Mouse (Mus musculus): ENCODE results near the gene Leo1.

GRCm38 (mm10) chr9:75395971-75396370 lies 45.4 kb upstream of the Leo1 start:
- TF ChIP-seq TCF12 (IDR thresholded peaks at IDR 0.05; ENCODE audit: insufficient read depth, poor library complexity, severe bottlenecking), result no peak
- TF ChIP-seq POLR2A (IDR thresholded peaks at IDR 0.05; ENCODE audit: insufficient read length, low read depth), result no peak
- no peak for TF ChIP-seq TCF3 (IDR thresholded peaks at IDR 0.05; ENCODE audit: insufficient read length, low read depth)
- TF ChIP-seq USF1 (IDR thresholded peaks at IDR 0.05; ENCODE audit: low read depth), result no peak
- no peak for TF ChIP-seq REST (IDR thresholded peaks at IDR 0.05; ENCODE audit: insufficient read depth, insufficient read length)
- TF ChIP-seq POLR2AphosphoS2 (IDR thresholded peaks at IDR 0.05; ENCODE audit: insufficient read length, low read depth), result no peak
- TF ChIP-seq MAX (IDR thresholded peaks at IDR 0.05; ENCODE audit: low read depth), result no peak
- TF ChIP-seq E2F4 (IDR thresholded peaks at IDR 0.05; ENCODE audit: insufficient read depth), result no peak
- TF ChIP-seq MYOD1 (IDR thresholded peaks at IDR 0.05; ENCODE audit: control insufficient read depth in 1 of 3, insufficient read length in 2 of 3, low read depth in 2 of 3), result no peak

All from myocyte (in vitro differentiated cells).